Mouse (Mus musculus): ENCODE measurements around the gene Larp4b. TPM values are rescaled to one million over a fixed set of nuclear protein-coding genes. Genes with fewer than 3 reads are reported as not detected.
A peak's percentile ranks its signal among the peaks of the same experiment; 100 is the strongest.
"Not testable (repeated sequence)": the region's sequence is repeated elsewhere in the genome, so short reads cannot be mapped to it uniquely, and the experiment has no call there.

Larp4b gene
- total RNA-seq (2021) = 10 to 100 TPM; 67.4 to 75.3 TPM
- 17.0 and 25.9 TPM in 2 replicates for polyA plus RNA-seq (2012; rRNA removed)
- long read RNA-seq, full-length matches to known transcripts = 1 of 20 reads
- long read RNA-seq, partial matches to known transcripts = 15 of 20 reads
- long read RNA-seq, other reads (novel, unspliced or antisense) = 4 of 20 reads

DNA sequence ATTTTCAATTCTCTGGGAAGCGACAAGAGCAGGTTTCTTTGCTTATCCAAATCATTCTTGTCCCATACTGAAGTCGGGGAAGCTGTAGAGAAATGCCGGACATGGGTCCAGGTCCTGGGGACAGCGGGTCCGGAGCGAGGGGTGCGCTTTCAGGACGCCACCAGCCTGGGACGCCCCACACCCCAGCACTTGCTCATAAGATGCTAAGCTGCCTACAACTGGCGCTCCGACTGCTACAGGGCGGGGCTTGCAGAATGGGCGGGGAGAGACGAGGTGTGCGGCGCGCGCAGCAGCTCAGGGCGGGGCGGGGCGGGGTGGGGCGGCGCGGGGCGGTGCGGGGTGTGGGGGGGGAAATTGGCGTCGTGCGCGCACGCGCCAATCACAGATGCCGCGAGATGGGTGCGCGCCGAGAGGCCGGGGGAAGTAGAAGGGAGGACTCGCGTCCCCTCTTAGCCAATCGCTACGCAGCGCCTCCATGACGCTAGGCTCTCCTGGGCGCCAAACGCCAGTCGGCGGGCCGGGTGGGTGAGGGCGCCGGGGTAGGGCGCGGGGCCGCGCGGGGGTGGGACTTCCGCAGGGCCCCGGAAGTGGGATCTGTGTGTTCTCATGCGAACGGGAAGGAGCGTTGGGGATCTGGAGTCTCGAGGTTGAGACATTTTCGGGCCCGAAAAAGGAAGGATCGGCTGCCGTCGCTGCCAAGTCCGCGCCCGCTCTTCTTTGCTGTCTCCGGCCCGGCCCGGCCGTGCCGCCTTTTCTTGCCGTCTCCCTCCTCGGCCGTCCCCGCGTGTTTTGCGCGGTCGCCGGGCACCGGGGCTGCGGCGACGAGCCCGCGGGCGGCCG is at the start of gene Larp4b:
Larp4b (plus strand) TSS at position 566 of the 840 bp plus-strand sequence.
- H3K36me3 ChIP-seq (ENCODE audit: control insufficient read depth, insufficient read depth, low read length) = peaks cover 10% of the 10 kb centered on the region
- WGBS = 1% methylated on average over 81 of the region's 92 CpGs
- H3K27ac ChIP-seq = peak within 1 kb of the TSS; percentile 86
- TF ChIP-seq CTCF (IDR thresholded peaks at IDR 0.05) (no peak), EP300 (IDR thresholded peaks at IDR 0.05; ENCODE audit: insufficient read depth, low read depth, low read length) (no peak), POLR2A (IDR thresholded peaks at IDR 0.05; ENCODE audit: insufficient read depth, low read depth, low read length) (peak; percentile 64)
- peak within 1 kb of the TSS; percentile 99 for H3K9ac ChIP-seq (ENCODE audit: low read depth, low read length)
- H3K4me3 ChIP-seq = peak within 1 kb of the TSS; percentile 88
- DNase-seq = peak; percentile 95 to 98
- H3K4me1 ChIP-seq (ENCODE audit: control insufficient read depth, insufficient read depth, low read length) = no peaks in the 10 kb centered on the region; the same call in none of the 2 replicates
- intact Hi-C loops (cut with DNase I) = loop anchor here (1.0 to 5.0 kb wide), 4 partner anchors 97 to 669 kb away; partner anchors contain the start of genes Dip2c, Gtpbp4 and Idi1
- H3K79me2 ChIP-seq (replicated peaks; ENCODE audit: control insufficient read depth, insufficient read depth, low read length) = 0 out of 2 replicates have a peak, but pooled peaks cover 3% of the 10 kb centered on the region
- no peaks in the 10 kb centered on the region for H3K27me3 ChIP-seq (ENCODE audit: control insufficient read depth, insufficient read depth, low read length)

DNA sequence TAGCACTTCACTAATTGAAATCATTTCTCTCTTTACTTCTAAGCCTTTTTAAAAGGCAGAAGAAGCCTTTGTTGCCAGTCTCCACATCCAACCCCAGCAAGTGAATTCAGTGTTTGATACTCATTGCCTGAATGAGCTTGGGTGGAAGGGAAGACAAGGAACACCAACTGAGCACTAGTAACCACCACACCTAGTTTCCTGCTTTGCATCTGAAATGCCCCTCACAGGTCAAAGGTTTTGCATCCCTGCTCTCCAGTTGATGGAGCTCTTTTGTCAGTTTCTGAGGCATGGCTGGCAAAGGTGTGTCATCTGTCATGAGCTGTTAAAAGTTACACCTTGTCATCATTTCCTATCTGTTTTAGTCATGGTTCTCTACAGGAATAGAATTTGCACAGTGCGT is 49.0 kb upstream of the Larp4b start:
- Histone ChIP-seq H3K4me3 (no peak overlapping the region), H3K27ac (no peak overlapping the region), H3K36me3 (ENCODE audit: control insufficient read depth, insufficient read depth, low read length) (no peaks in the 10 kb centered on the region), H3K27me3 (ENCODE audit: control insufficient read depth, insufficient read depth, low read length) (no peaks in the 10 kb centered on the region), H3K4me1 (ENCODE audit: control insufficient read depth, insufficient read depth, low read length) (no peaks in the 10 kb centered on the region), H3K9ac (ENCODE audit: low read depth, low read length) (no peak overlapping the region), H3K79me2 (replicated peaks; ENCODE audit: control insufficient read depth, insufficient read depth, low read length) (no peaks in the 10 kb centered on the region)
- WGBS = 100% methylated on average over 1 of the region's 1 CpGs
- intact Hi-C loops (cut with DNase I) = no loop called here
- no peak for DNase-seq
- no peak for TF ChIP-seq EP300 (IDR thresholded peaks at IDR 0.05; ENCODE audit: insufficient read depth, low read depth, low read length)
- no peak for TF ChIP-seq CTCF (IDR thresholded peaks at IDR 0.05)
- no peak for TF ChIP-seq POLR2A (IDR thresholded peaks at IDR 0.05; ENCODE audit: insufficient read depth, low read depth, low read length)

DNA sequence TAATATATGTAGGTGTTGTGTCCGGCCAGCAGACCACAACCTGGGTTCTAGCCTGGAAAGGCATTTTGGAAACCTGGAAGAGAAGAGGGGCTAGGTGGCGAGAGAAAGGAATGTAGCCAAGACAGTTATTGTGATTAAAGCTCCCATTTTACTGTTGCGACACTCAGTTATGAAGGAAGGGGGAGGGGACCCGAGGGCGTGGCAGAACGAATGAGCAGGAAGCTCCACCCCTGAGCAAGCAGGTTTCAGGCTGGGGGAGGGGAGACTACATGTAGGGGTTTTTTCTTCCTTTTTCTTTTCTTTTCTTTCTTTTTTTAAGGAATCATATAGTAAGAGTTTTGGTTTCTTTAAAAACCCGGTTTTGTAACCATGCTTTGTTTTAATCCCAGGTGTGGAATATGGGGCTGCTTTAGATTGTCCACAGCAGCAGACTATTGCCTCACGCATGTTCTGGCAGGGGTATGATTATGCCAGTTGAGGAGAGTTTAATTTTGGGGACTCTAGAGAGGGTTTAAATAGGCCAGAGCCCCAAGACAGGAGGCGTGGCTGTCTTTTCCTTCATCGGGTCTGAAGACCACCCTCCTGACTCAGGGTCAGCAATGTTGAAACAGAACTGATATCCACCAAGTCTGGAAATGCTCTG is 41.5 kb upstream of the Larp4b start:
- H3K27ac ChIP-seq; intact Hi-C loops (cut with DNase I); H3K27me3 ChIP-seq (ENCODE audit: control insufficient read depth, insufficient read depth, low read length); H3K79me2 ChIP-seq (replicated peaks; ENCODE audit: control insufficient read depth, insufficient read depth, low read length); H3K4me3 ChIP-seq; H3K9ac ChIP-seq (ENCODE audit: low read depth, low read length); H3K4me1 ChIP-seq (ENCODE audit: control insufficient read depth, insufficient read depth, low read length); DNase-seq; H3K36me3 ChIP-seq (ENCODE audit: control insufficient read depth, insufficient read depth, low read length): not testable (repeated sequence)
- WGBS = 49% methylated on average over 10 of the region's 10 CpGs

DNA sequence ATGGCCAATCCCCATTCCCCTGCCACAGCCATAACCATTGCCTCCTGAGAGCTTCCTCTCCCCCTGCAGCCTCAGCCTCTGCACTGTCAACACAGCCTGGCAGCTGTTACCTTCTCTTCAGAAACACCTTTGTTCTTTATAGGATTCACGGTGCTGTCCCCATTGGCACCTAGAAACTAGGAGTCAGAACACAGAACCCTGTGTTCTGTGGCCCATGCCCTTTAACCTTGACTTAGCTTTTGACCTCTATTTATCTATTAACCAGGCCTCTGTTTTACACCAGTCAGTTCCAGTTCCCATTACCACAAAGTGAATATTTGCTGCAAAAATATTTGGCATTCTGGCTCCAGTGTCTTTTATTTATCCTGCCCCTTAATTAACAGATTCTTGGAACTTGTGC is 36.4 kb upstream of the Larp4b start:
- Histone ChIP-seq H3K4me1 (ENCODE audit: control insufficient read depth, insufficient read depth, low read length) (no peaks in the 10 kb centered on the region; the same call in 1 of the 2 replicates), H3K4me3 (no peak overlapping the region), H3K36me3 (ENCODE audit: control insufficient read depth, insufficient read depth, low read length) (no peaks in the 10 kb centered on the region), H3K9ac (ENCODE audit: low read depth, low read length) (no peak overlapping the region), H3K27me3 (ENCODE audit: control insufficient read depth, insufficient read depth, low read length) (no peaks in the 10 kb centered on the region), H3K79me2 (replicated peaks; ENCODE audit: control insufficient read depth, insufficient read depth, low read length) (no peaks in the 10 kb centered on the region), H3K27ac (no peak overlapping the region)
- 68% methylated on average over 1 of the region's 1 CpGs for WGBS
- no peak for DNase-seq
- TF ChIP-seq CTCF (IDR thresholded peaks at IDR 0.05) = no peak
- TF ChIP-seq EP300 (IDR thresholded peaks at IDR 0.05; ENCODE audit: insufficient read depth, low read depth, low read length) = no peak
- TF ChIP-seq POLR2A (IDR thresholded peaks at IDR 0.05; ENCODE audit: insufficient read depth, low read depth, low read length) = no peak
- intact Hi-C loops (cut with DNase I) = no loop called here

DNA sequence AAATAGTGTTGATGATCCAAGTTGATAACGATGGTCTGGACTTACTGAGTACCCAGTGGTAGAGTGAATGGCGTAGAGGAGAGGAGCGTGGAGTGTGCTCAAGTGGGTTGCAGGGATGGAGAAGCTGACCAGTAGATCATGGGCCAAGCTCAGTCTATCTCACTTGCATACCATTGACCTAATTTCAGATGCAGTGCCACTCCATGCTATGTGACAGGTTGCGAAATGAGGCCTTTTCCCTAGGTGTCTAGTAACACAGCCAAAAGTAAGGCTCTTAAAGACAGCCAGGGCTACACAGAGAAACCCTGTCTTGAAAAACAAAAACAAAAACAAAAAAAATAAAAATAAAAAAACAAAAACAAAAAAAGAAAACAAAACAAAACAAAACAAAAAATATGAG is 35.0 kb upstream of the Larp4b start:
- no peak for DNase-seq
- Histone ChIP-seq H3K4me1 (ENCODE audit: control insufficient read depth, insufficient read depth, low read length) (no peaks in the 10 kb centered on the region; the same call in 1 of the 2 replicates), H3K79me2 (replicated peaks; ENCODE audit: control insufficient read depth, insufficient read depth, low read length) (no peaks in the 10 kb centered on the region), H3K27ac (no peak overlapping the region), H3K4me3 (no peak overlapping the region), H3K9ac (ENCODE audit: low read depth, low read length) (no peak overlapping the region), H3K27me3 (ENCODE audit: control insufficient read depth, insufficient read depth, low read length) (no peaks in the 10 kb centered on the region), H3K36me3 (ENCODE audit: control insufficient read depth, insufficient read depth, low read length) (no peaks in the 10 kb centered on the region)
- 87% methylated on average over 4 of the region's 4 CpGs for WGBS
- intact Hi-C loops (cut with DNase I) = no loop called here
- TF ChIP-seq POLR2A (IDR thresholded peaks at IDR 0.05; ENCODE audit: insufficient read depth, low read depth, low read length) (no peak), EP300 (IDR thresholded peaks at IDR 0.05; ENCODE audit: insufficient read depth, low read depth, low read length) (no peak), CTCF (IDR thresholded peaks at IDR 0.05) (no peak)

DNA sequence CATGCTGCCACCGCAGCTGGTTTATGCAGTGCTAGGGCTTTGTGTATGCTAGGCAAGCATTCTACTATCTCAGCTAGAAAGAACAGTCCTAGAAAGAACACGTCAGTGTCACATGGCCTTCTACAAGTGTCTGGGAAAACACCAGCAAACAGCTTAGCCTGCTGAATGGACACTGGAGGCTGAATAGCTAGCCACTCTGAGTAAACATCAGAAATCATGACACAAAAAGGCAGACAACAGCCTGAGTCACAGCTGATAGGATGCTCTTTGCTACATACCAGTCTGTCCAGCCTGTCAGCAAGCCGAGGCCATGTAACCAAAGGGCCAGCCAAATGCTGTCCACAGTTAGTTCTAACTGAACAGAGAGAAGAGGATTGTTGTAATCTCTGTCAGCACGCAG is 32.3 kb upstream of the Larp4b start:
- H3K4me3 ChIP-seq = no peak overlapping the region
- H3K27ac ChIP-seq = no peak overlapping the region
- no peaks in the 10 kb centered on the region for H3K79me2 ChIP-seq (replicated peaks; ENCODE audit: control insufficient read depth, insufficient read depth, low read length)
- DNase-seq = no peak
- no peaks in the 10 kb centered on the region for H3K27me3 ChIP-seq (ENCODE audit: control insufficient read depth, insufficient read depth, low read length)
- no peaks in the 10 kb centered on the region for H3K36me3 ChIP-seq (ENCODE audit: control insufficient read depth, insufficient read depth, low read length)
- WGBS = 29% methylated on average over 4 of the region's 4 CpGs
- H3K9ac ChIP-seq (ENCODE audit: low read depth, low read length) = no peak overlapping the region
- intact Hi-C loops (cut with DNase I) = no loop called here
- no peak for TF ChIP-seq EP300 (IDR thresholded peaks at IDR 0.05; ENCODE audit: insufficient read depth, low read depth, low read length)
- TF ChIP-seq POLR2A (IDR thresholded peaks at IDR 0.05; ENCODE audit: insufficient read depth, low read depth, low read length) = no peak
- no peak for TF ChIP-seq CTCF (IDR thresholded peaks at IDR 0.05)
- H3K4me1 ChIP-seq (ENCODE audit: control insufficient read depth, insufficient read depth, low read length) = no peaks in the 10 kb centered on the region; the same call in 1 of the 2 replicates
